Mouse (Mus musculus): ENCODE results near the gene Lrtm1.
A peak's percentile ranks its signal among the peaks of the same experiment; 100 is the strongest.

The Lrtm1 gene

DNA sequence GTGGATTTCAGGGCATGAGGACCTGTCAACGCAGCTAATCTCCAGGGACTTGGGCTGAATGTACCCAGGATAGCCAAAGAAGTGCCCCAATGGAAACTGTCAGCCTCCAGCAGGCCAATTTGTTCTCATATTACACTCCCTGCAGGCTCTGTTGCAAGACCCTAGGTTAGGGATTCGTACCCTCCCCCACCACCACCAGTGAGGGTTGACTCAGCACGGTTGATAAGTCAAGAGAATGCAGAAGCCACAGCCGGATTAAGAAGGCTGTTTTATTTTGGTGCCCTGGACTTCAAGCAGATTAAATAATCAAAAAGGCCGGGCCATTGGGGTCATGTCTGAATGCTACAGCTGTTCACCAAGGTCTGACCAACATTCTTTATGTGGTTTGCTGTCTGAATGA is at the start of gene Lrtm1:
TSS of gene Lrtm1 (plus strand) at position 326 of the 400 bp plus-strand sequence.
- DNase-seq, result peak; percentile 98

DNA sequence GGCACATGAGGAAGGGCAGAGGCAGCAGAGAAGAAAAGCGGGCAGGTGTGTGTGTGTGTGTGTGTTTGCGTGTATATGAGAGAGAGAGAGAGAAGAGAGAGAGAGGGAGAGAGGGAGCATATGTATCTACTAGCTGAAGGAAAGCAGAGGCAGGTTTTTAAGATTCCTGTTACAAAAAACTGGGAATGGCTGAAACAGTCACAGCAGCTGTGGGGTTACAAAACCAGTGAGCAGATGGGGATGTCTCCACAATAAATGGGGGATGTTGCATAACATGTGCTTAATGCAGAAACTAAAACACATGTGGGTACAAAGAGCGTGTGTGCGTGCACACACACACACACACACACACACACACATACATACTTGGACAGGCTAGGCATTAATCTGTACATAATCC is 48.8 kb upstream of the Lrtm1 start:
- peak; percentile 1 for DNase-seq

DNA sequence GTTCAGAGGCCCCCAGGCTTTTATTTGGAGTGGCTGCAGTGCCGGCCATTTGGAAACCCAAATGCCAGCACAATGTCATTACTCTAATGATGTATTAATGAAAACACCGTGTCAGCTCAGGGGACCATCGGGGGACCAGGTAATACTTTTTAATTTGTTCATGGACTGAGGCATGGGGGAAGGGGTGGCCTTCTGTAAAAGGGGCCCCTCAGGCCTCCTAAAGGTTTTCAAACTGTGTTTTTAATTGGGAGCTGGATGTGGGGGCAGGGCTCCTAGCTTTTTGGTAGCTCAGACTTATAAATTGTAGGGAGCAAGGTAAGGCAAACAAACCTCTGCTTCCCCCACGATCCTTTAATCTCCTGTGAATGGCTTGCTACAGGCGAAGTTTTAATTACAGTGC is 45.4 kb upstream of the Lrtm1 start:
- DNase-seq, result no peak

DNA sequence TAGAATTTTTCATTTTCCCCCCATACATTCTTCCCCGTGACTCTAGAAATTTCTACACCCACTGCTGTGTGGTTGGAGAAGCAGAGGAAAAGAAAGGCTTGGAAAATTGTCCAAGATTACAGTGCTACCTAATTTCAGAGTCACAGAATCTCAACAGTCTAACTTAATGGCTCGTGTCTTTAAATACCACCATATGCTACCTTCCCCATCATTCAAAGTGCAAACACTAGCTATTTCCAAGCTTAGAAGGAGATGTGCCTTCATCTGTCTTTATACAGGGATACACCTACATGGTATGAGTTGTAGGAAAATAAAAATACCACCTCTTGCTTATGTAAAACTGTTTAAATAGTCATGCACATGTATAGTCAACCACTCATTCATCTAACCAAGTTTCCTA is 38.8 kb upstream of the Lrtm1 start:
- DNase-seq, result no peak

DNA sequence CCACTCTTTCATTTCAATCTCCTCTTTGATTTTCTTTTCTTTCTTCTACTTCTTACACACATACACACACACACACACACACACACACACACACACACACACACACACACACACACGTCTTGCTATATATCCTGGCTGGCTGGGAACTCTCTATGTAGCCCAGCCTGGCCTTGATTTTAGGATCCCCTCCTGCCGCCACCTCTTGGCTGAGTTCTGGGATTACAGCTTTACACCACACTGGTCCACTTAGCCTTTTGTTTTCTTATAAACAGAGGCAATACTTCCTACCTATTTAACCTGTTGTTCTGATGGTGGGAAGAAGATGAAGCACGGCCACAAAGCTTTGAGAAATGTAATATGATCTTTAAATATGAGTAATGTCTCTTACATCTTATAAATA is 37.5 kb upstream of the Lrtm1 start:
- DNase-seq, result no peak

DNA sequence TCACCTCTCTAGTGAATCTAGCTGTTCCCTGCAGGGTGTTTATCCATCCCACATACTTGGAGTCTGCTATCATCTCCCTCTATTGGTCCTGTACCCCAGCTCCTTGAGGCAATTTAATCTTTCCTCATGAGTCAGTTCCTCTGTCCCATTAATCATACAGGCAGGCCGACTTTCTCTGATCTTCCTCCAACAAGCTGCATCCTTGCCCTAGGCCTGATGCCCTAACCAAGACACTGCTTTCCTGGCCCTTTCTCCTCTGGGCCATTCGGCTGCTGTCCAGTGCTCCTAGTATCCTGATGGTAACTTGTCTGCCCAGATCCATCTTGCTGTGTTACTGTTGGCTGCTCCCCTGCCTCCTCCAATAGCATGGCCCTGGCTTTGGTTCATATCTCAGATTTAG is 33.7 kb upstream of the Lrtm1 start:
- DNase-seq, result no peak

DNA sequence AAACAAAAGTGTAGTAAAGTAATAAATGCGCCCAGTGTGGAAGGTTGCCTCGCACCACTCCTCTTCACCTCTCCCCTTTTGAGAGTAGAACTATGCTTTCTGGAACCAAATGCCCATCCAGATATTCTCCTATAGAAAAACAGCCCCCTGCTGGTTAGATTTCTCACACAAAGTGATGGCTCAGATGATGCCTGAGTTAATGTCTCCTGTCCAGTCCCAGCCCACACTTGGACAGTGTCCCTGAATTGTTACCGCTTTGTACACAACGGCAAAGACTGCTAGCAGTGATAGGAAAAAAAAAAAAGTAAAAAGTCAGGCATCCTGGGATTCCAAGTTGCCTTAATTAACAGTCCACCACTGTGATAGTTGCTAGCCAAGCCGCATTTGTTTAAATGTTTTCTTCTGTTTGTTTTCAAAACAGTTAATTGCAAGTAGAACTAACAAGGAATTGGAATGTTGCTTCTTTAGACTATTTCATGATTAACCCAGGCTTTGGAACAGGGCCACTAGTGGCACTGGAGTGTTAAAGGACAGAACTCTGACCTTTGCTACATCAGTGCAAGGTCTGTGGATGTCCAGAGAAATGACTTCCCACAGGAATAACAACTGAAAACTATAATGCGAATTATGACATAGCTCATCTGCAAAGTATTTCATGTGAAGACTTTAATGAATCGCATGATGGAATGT is 29.7 kb upstream of the Lrtm1 start:
- no peak for DNase-seq

DNA sequence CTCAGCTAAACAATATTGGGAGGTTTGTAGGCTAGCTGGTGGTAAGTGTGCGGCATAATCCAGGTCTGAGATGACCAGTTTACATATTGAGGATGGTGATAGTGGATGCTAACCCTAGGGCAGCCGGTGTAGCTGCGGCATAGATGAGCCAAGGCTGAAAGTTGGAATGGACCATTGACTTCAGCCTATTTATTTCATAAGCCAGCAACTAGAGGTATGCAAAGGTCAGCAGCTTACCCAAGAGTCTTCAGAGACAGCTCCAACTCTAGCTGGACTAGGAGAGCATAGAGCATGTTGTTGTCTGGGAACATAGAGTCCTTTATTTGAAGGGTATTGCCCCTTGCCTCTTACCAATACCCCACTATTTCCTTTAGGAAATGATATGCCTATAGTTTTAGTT is 21.4 kb upstream of the Lrtm1 start:
- DNase-seq, result no peak

DNA sequence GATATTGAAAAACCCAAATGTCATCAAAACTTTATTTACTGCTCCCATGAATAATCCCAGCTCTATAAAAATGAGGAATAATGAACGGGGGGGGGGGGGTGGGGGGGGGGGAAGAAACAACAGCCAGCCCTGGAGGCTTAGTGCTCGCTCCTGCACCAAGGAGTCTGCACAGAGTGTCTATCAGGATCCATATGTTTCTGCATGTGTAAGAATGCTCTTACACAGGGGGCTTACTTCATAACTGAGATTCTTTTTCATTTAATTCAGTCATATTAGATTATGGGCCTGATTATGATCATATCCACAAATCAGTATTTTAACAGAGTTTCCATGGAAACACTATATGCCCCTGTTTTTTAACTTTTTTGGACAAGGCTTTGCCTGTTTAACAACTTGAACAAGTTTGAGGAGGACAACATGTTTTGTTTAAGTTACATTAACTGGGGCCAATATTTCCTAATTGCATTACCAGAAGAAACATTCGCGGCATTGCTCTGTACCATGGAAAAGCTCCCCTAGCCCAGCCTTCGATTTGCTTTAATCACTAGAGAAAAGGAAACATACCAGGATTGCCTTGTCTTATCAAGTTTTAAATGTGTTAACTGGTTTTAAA is 12.7 kb upstream of the Lrtm1 start:
- no peak for DNase-seq

DNA sequence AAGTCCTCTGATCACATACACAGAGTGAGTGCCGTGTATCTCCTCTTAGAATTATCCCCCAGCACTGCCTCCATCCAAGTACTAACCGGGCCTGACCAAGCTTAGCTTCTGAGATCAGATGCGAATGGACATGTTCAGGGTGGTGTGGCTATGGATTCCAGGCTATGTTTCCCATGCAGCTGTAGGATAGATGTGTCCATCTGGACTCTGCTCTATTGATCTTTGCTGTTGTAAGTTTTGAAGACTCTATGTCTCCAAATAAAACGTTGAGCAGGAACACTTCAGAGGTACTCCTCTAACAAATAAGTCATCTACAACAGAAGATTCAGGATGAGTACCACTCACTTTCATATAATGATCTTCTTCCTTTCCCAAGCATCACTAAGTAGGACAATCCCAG is 8.4 kb upstream of the Lrtm1 start:
- DNase-seq, result no peak

DNA sequence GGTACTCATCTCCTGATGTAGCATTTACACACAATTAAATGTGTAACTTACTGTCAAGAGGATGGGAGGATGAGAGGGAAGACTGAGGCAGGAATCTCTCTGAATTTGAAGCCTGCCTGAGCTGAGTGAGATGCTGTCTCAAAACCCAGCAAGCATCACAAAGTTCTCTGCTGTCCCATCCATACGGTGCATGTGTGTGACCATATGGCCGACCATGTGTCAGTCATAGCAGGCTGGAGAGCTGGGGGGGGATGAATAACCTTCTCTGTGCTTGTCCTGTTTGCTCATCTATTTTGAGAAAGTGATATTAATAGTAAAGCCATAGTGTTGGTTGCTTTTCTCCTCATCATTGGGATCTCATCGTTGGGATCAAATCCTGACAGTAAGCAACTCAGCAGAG is 4.8 kb upstream of the Lrtm1 start:
- no peak for DNase-seq

DNA sequence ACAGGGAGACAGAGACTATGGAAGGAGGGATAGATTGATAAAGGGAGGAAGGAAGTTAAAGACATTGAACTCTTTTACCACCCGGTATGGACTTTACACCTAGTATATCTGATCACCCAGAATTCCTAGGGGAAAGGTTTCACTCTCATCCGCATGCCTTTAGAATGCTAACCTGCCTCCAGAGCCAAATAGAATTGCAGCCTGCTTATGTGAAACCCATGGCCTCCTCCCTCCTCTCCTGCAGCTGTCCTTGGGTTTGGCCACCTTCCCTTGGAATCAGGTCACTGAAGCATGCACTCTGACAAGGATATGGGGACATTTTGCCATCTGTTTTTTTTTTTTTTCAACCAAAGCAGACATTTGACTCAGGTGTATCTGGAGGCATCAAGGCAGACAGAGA is 3.3 kb upstream of the Lrtm1 start:
- peak; percentile 86 for DNase-seq

DNA sequence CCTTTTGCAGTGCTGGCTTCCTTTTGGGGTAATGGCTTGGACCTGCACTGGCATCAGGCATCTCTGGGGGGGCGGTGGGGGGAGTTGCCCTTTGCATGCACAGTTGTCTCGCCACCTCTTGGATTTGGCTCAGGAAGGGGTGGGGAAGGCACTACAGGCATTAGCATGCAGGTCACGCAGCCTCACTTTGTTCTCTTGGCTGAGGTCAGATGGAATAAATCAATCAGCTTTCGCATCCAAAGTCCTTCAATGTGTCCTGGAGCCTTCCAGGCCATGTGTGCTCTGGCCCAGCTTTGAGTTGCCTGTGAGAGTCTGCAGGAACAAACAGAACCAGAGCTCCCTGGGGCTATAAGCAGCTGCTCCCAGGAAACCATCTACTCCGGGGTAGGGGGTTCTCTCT is 2.1 kb upstream of the Lrtm1 start:
- peak; percentile 88 for DNase-seq

DNA sequence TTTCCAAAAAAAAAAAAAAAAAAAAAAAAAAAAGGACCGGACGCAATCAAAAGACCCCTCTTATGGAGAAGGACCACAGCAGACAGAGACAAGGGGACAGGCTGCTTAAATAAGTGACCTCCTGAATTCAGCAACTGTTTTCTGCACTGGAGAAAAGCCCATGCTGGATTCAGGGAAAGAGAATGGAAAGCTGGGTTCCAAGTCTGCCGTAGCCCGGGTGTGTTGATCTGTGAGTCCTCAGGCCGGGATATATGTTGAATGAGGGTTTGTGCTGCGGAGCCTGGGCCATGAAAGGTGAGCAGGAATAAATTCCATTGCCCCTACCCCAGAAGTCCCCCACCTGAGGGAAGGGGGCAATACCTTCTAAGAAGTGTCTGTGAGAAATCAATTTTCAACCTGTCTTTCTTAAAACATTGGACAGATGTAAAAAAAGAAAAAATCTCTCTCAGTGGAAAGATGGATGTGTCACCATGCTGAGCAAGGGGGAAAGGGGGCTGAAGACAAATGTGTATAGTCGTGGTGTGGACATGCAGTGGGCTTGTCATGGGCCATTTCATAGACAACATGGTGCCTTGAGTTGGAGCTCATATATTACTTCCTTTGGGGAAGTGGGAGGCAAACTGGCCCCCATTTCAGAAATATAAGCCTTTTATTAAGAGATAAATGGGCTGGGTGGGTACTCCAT is 450 bp downstream of the Lrtm1 start:
- peak; percentile 80 for DNase-seq

DNA sequence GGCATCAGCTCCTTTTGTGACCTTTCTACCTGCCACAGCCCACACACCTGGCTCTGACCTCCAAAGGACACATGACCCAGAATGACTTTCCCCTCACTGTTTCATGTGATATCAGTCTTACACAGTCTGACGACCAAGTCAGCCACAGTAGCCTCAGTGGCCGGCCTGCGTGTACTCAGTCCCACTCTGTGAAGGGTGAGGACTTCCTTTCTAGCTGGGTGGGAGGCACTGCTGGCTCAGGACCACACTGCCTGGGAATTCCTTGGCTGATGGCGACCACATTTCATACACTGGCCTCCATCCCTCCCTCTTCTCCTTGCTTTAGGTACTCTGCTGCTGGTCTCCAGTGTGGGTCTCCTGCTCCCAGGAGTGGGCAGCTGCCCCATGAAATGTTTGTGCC is 3.3 kb downstream of the Lrtm1 start:
- peak; percentile 89 for DNase-seq

DNA sequence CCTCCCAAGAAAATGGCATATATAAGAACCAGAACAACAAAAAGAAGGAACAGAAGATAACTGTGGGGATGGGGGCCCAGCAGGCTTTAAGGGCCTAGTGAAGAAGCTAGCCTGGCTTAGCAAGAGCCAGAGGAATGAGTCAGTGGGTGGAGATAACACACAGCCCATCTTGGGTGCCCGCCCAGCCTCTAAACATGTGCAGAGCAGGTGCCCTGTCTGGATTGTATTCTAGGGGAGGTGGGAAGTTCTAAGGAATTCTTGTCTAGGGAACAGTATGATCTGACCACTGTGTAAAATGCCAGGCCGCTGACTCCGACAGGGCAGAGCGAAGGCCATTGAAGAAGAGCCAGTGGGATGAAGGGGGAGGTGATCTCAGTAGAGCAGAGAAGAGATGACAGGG is 5.2 kb downstream of the Lrtm1 start:
- peak; percentile 97 for DNase-seq

DNA sequence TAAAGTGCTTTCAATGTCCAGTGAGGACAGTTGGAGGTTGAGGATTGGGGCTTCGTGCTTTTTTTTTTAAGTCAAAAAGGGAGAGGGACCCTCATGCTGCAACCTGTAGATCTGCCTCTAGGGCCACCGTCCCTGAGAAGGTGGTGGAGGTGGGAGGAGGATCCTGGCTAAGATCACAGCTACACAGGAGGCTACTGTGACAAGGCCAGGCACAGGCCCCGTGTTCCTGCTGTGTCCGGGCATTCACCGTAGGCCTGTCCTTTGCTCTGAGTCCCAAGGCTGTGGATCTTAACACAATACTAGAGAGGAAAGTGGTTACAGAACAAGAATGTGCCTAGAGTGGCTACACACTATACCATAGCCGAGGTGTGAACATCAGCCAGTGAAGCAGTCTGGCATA is 7.3 kb downstream of the Lrtm1 start:
- no peak for DNase-seq

DNA sequence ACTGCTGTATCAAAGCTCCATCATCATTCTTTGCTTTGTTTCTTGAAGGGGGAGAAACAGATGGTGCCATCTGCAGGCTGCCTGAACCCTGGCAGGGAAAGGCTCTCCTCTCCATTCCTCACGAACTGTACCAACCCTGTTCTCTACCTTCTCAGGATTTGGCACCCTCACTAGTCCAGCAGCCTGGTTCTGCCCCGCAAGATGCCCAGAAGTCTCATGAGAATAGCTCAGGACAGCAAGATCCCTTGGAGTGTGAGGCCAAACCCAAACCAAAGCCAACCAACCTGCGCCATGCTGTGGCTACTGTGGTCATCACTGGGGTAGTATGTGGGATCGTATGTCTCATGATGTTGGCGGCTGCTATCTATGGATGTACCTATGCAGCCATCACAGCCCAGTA is 9.3 kb downstream of the Lrtm1 start:
- DNase-seq, result peak; percentile 68

DNA sequence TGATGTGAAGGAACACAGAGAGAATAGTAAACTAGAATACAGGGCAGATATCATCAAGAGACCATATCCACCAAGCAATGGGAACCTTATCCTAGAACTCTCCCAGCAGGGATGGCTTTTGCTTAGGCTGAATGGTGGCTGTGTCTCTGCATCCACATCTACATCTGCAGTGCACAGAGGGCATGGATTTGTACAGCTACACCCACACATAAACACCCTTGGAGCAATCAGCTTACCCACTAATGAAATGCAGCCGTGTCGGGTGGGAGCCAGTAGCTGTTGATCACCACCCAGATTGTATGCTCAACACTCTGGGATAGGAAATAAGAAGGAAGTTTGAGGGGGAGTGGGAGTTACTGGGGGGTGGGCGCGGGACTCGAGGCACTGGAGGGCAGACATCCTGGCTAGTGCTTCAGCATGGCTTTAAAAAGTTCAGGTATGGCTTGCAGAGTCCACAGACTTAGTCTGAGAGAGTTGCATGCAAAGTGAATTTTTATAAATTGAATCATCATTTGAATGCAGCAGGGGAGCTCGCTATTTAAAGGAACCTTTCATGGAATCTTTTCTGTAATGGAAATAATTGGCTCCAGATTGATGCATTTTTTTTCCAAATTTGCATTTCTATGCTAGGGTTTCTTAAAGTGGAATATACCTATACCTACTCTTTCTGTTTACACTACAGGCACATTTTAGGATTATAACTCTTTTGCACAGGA is 10.5 kb downstream of the Lrtm1 start:
- peak; percentile 13 for DNase-seq

DNA sequence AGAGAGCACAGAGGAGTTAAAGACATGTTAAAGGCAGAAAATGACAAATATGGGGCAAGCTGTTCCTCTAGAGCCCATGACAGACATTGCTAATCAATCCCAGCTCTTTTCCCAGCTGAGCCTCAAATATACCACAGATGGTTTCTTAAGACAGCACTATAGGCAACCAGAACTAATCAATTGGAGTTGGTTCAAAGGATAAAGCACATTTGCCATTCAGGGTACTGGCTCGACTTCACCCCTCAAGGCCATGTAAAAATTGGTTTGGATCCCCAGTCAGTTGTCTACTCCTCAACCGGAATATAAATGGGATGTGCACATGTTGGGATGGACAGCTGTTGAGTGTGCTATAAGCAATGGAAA is 11.1 kb downstream of the Lrtm1 start:
- DNase-seq, result peak; percentile 43

DNA sequence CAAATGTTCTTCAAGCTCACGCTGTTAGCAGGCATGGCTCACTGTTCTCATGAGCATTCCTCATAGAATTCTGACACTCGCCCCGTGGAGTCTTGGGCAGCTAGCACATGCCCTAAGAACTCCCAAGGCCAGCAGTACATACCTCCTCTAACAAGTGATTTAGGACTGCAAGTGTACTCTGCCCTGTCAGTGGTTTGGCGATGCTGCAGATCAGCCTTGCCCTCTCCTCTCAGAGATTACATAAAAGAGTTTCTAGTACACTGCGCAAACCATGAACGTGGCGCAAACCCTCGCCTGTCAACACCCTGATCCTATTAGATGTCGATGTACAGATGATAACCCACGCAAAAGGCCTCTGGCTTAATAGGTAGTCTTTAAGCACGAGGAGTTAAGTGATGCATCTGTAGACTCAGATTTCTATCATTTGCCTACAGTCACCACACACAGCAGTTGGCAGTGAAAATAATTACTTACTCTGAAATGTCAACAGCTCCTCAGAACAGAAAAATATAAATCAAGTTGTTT is 11.9 kb downstream of the Lrtm1 start:
- DNase-seq, result peak; percentile 87

DNA sequence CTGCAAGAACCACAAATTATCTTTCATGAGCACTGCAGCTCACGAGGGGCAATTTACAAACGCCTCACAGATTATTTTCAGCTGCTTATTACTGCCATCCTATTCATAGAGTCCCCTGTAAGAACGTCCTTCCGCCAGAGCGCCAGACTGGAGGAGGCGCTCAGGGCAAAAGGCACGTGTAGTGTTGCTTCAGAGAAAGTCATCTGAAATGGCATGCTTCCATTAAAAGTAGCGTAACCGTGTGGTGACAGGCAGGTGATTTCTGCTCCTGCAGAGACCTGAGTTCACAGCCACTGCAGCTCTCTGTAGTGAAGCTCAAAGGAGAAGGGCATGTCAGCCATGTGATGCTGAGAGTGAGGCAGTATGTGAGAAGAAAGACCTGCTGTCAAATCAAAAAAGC is 12.5 kb downstream of the Lrtm1 start:
- DNase-seq, result peak; percentile 93

DNA sequence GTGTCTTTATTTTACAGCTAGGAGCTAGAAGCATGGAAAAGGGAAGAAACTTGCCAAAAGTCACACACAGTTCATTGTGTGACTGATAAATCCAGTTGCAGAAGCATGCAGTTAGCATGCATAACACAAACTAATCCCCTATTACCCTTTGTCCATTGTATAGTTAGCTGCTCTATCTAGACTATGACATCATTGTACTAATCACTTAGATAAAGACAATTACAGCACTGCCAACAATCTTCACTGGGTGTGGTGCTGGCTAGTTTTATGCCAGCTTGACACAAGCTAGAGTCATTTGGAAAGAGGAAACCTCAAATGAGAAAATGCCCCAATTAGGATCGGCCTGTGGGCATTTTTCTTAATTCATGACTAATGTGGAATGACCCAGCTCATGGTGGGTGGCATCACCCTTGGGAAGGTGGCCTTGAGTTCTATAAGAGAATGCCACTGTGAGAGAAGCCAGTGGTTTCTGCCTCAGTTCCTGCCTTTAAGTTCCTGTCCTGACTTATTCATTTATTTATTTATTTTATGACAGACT is 13.9 kb downstream of the Lrtm1 start:
- peak; percentile 77 for DNase-seq

Measured in heart, adult 11 months (tissue).